Mouse (Mus musculus) liver, embryonic 14.5 days (tissue): ENCODE data around the gene Wdr73. TPM values are rescaled to one million over a fixed set of nuclear protein-coding genes. Genes with fewer than 3 reads are reported as not detected.

Experiments used
- ATAC-seq: fragments of 200-750 bp; cut with Nextera tagmentation; 2 replicates; pipeline ENCODE4 v1.8.0; 2017; ENCODE audit warnings: moderate number of reproducible peaks, mild to moderate bottlenecking, moderate library complexity; ENCODE audit not compliant: insufficient read depth
- DNase-seq, 3 experiments: peaks; one replicate each; pipeline ENCODE4 v3.0.0-alpha.2; 2012 to 2013; ENCODE audit warnings: low read depth in 3 of 3, low spot score in 3 of 3
- H3K27ac ChIP-seq: fragments of 300-500 bp; sonication (generic); 2 replicates; pipeline ENCODE4 v1.5.1; 2014; ENCODE audit warnings: moderate library complexity, mild to moderate bottlenecking, control low read depth, inconsistent platforms
- H3K27me3 ChIP-seq: fragments of 300-500 bp; sonication (generic); 2 replicates; pipeline ENCODE4 v1.6.1; 2014; ENCODE audit warnings: mild to moderate bottlenecking, low read length, moderate library complexity; ENCODE audit not compliant: control insufficient read depth, insufficient read depth
- H3K36me3 ChIP-seq: fragments of 300-500 bp; sonication (generic); replicated peaks from 2 replicates; pipeline ENCODE4 v1.6.1; 2014; ENCODE audit warnings: low read depth; ENCODE audit not compliant: control insufficient read depth, insufficient read depth
- H3K4me1 ChIP-seq, 2 experiments: fragments of 200-500 bp in 1 of 2; fragments of 300-500 bp in 1 of 2; sonication (generic) in 1 of 2; replicated peaks; 2 replicates each; pipeline ENCODE4 v1.6.1; 2012 to 2014; ENCODE audit warnings: antibody characterized with exemption in 1 of 2, inconsistent platforms in 1 of 2, low read length in 1 of 2; ENCODE audit not compliant: control insufficient read depth in 2 of 2, insufficient read depth in 2 of 2
- H3K4me2 ChIP-seq: fragments of 300-500 bp; sonication (generic); 2 replicates; pipeline ENCODE4 v1.6.1; 2014; ENCODE audit warnings: low read depth, mild to moderate bottlenecking, control low read depth, moderate library complexity
- H3K4me3 ChIP-seq, 2 experiments: fragments of 200-500 bp in 1 of 2; fragments of 300-500 bp in 1 of 2; sonication (generic) in 1 of 2; 2 replicates each; pipeline ENCODE4 v1.5.1; 2012 to 2014; ENCODE audit warnings: low read depth in 2 of 2, low read length in 2 of 2, mild to moderate bottlenecking in 2 of 2, control low read depth in 1 of 2, inconsistent platforms in 1 of 2, moderate library complexity in 1 of 2; ENCODE audit not compliant: insufficient read depth in 1 of 2
- H3K9ac ChIP-seq: fragments of 300-500 bp; sonication (generic); replicated peaks from 2 replicates; pipeline ENCODE4 v1.6.1; 2014; ENCODE audit warnings: mild to moderate bottlenecking, control low read depth, moderate library complexity
- H3K9me3 ChIP-seq: fragments of 300-500 bp; sonication (generic); 2 replicates; pipeline ENCODE4 v1.6.1; 2016; ENCODE audit warnings: low read length, mixed read lengths; ENCODE audit not compliant: control insufficient read depth
- CTCF ChIP-seq: IDR thresholded peaks from 2 replicates; pipeline ENCODE4 v1.5.1; 2016; ENCODE audit warnings: antibody characterized with exemption, low read depth, control low read depth
- EP300 ChIP-seq: IDR thresholded peaks from 2 replicates; pipeline ENCODE4 v1.6.1; 2016; ENCODE audit warnings: antibody characterized with exemption, low read depth
- whole genome bisulfite sequencing: fragments of 180-500 bp; shearing (Covaris S2); extraction: QIAGEN DNeasy Blood & Tissue Kit; methylation state at CpG from one replicate; pipeline ENCODE4 v1.1.7; 2014; ENCODE audit not compliant: insufficient replicate concordance; 5-methylcytosine and 5-hydroxymethylcytosine counted together
- polyA plus RNA-seq, 2 experiments: library from polyadenylated mRNA; depleted of rRNA in 1 of 2; stranded (reverse) in 1 of 2; unstranded in 1 of 2; fragments of >200 nt; fragmentation: Nextera tagmentation in 1 of 2; extraction: Ambion mirVana in 1 of 2; gene quantifications; 2 replicates each; pipeline versions ENCODE4 v1.2.1 to v1.2.3; 2012 to 2014

Wdr73 gene
- polyA plus RNA-seq, 2 experiments, result 10.7 to 11.8 TPM

- H3K4me1 ChIP-seq, result peaks cover 0 to 3% of the 10 kb centered on the region in 2 experiments; a peak in 1 of 4 replicates
- H3K27ac ChIP-seq, result no peak overlapping the region
- no peak overlapping the region for H3K4me2 ChIP-seq
- H3K27me3 ChIP-seq, result no peaks in the 10 kb centered on the region
- H3K9ac ChIP-seq, result no peak overlapping the region
- WGBS, result 80% methylated on average over 1 of the region's 1 CpGs
- H3K9me3 ChIP-seq, result no peaks in the 10 kb centered on the region
- DNase-seq (no peak), ATAC-seq (peak; percentile 68)
- no peak overlapping the region for H3K4me3 ChIP-seq
- TF ChIP-seq EP300 (peak; percentile 38; the same call in 1 of the 2 replicates), CTCF (no peak)
- peaks cover 22% of the 10 kb centered on the region for H3K36me3 ChIP-seq
These were observed 34.8 kb upstream of the Wdr73 start for GRCm38 (mm10) chr7:80935834-80936233.

GRCm38 (mm10) chr7:80932777-80933176 is 31.7 kb upstream of the Wdr73 start:
- no peak overlapping the region for H3K27ac ChIP-seq
- no peak overlapping the region for H3K4me3 ChIP-seq
- H3K4me2 ChIP-seq, result no peak overlapping the region
- no peak overlapping the region for H3K9ac ChIP-seq
- ATAC-seq (no peak), DNase-seq (no peak)
- H3K36me3 ChIP-seq, result peaks cover 23% of the 10 kb centered on the region
- WGBS, result 64% methylated on average over 1 of the region's 1 CpGs
- H3K4me1 ChIP-seq, result peaks cover 0 to 3% of the 10 kb centered on the region in 2 experiments; a peak in 1 of 4 replicates
- no peak for TF ChIP-seq EP300
- no peak for TF ChIP-seq CTCF
- H3K27me3 ChIP-seq, result no peaks in the 10 kb centered on the region
- no peaks in the 10 kb centered on the region for H3K9me3 ChIP-seq

- no peak overlapping the region for H3K27ac ChIP-seq
- H3K9ac ChIP-seq, result no peak overlapping the region
- no peak overlapping the region for H3K4me2 ChIP-seq
- ATAC-seq (no peak), DNase-seq (no peak)
- H3K4me3 ChIP-seq, result no peak overlapping the region
- peaks cover 0 to 2% of the 10 kb centered on the region in 2 experiments; a peak in 1 of 4 replicates for H3K4me1 ChIP-seq
- TF ChIP-seq CTCF (no peak), EP300 (no peak)
- H3K9me3 ChIP-seq, result no peaks in the 10 kb centered on the region
- H3K27me3 ChIP-seq, result no peaks in the 10 kb centered on the region
- WGBS, result 80% methylated on average over 8 of the region's 8 CpGs
- peaks cover 29% of the 10 kb centered on the region for H3K36me3 ChIP-seq
These were observed 30.6 kb upstream of the Wdr73 start for GRCm38 (mm10) chr7:80931618-80932207.

- Histone ChIP-seq H3K27me3 (no peaks in the 10 kb centered on the region), H3K27ac (no peak overlapping the region), H3K9ac (no peak overlapping the region), H3K9me3 (no peaks in the 10 kb centered on the region), H3K4me1 (peaks cover 4% of the 10 kb centered on the region in 2 experiments; a peak in 3 of 4 replicates), H3K4me3 (no peak overlapping the region), H3K36me3 (peaks cover 16% of the 10 kb centered on the region), H3K4me2 (no peak overlapping the region)
- no peak for ATAC-seq
- TF ChIP-seq EP300 (no peak), CTCF (no peak)
- DNase-seq, result no peak
- WGBS, result 66% methylated on average over 2 of the region's 2 CpGs
These were observed 22.1 kb upstream of the Wdr73 start for GRCm38 (mm10) chr7:80923165-80923564.

- Histone ChIP-seq H3K9ac (no peak overlapping the region), H3K27ac (no peak overlapping the region), H3K36me3 (peaks cover 23% of the 10 kb centered on the region), H3K4me3 (no peak overlapping the region), H3K9me3 (no peaks in the 10 kb centered on the region), H3K4me1 (peaks cover 4% of the 10 kb centered on the region in 2 experiments; a peak in 3 of 4 replicates), H3K4me2 (no peak overlapping the region), H3K27me3 (no peaks in the 10 kb centered on the region)
- 60% methylated on average over 5 of the region's 5 CpGs for WGBS
- DNase-seq, result no peak
- TF ChIP-seq EP300 (no peak), CTCF (no peak)
- ATAC-seq, result no peak
These were observed 18.6 kb upstream of the Wdr73 start for GRCm38 (mm10) chr7:80919647-80920008.
